Mouse (Mus musculus): Measurements from ENCODE around the gene Setd5. TPM values are rescaled to one million over a fixed set of nuclear protein-coding genes. Genes with fewer than 3 reads are reported as not detected.
A peak's percentile ranks its signal among the peaks of the same experiment; 100 is the strongest.

Gene Setd5
- 10 to 100 TPM; 27.0 to 31.5 TPM for total RNA-seq (2021)
- long read RNA-seq, experiment 1, partial matches to known transcripts = 1 of 5 reads
- long read RNA-seq, experiment 1, other reads (novel, unspliced or antisense) = 2 of 5 reads
- long read RNA-seq, experiment 2, partial matches to known transcripts = 0 of 2 reads
- long read RNA-seq, experiment 2, other reads (novel, unspliced or antisense) = 2 of 2 reads

DNA sequence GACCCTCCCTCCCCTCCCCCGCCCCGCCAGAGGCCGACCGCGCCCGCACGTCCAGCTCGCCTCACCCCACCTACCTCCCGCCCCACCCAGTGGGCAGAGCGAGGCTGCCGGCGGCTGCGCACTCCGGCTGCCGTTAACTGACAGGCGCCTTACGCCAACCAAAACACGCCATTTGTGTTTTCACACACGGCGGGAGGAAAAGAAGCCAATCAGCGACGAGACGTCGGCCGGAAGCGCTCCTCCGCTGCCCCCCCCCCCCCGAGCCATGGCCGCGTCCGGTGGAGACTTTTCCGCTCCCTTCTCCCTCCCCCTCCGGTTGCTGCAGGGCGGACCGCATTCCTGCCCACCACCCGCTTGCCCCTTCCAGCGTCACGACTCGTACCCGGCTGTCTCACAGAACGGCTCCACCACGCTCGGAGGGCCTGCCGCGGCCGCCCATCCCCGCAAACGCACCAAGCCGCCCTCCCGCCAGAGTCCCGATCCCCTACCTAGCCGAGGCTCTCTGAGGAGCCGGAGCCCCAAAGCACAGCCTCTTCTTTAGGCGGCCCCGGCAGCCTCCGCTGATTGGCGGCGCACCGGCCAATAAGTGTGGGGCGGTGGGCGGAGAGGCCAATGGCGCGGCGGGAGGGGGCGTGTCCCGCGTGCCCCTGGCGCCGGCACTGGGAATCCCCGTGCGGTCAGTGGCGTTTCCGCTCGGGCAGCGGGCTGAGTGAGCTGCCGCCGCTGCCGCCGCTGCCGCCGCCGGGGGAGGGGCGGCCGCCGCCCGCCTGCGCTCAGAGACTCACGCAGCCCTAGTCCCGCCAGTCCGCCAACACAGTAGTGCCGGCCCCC is at the start of gene Setd5:
Gene Setd5, plus strand, starts transcription at position 680 of the 831 bp plus-strand sequence.
- peak; percentile 97 to 99 for DNase-seq

DNA sequence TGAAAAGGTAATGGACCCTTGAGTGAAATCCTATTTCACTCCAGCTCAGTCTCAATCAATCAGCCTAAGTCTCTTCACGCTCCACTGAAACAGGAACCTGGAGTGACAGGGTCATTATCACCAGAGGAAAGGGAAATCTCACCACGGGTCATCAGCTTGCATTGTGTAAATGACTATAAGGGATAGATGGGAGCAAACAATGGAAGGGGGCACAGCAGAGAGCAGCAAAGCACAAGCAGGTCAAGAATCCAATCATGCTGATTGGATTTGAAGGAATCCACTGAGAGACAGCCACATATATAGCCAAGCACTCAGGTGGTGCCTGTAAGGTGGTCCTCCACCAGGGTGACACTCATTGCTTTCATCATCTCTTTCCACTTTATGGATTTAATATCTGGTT is 49.7 kb upstream of the Setd5 start:
- DNase-seq = no peak

DNA sequence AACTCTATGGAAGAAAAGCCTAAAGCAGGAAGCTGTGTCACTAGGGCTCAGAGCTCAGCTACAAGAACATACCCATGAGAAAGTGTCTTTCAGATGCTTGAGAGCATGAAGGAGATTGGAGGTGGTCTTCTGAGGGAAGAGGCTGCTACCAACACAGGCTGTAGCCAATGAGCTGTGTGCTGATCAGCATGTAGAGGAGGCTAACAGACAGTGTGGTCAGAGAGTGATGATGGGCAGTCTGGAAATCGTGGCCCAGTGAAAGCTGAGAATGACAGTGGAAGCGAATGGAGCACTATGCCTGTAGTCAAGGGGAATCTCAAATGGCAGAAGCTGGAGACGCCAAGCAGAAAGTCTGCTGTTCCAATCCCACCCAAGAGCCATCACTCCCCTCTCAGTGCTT is 48.2 kb upstream of the Setd5 start:
- no peak for DNase-seq

DNA sequence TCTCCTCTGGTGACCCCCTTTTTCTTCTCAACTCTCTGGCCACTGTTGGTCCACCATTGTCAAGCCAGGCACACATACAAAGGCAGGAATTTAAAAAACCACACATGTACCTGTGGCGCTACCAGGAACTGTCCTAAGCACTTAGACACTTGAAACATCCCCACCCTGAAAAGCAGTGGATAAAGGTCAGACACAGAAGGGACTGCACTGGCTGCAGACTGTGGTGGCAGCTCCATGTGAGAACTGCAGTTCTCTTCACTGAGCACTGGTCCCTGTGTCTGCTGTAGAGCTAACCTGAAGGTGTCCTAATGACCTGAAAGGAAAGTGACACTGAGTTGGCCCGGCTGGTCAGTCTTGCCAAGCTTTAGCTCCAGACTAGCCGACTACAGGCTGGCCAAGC is 46.6 kb upstream of the Setd5 start:
- DNase-seq = no peak

DNA sequence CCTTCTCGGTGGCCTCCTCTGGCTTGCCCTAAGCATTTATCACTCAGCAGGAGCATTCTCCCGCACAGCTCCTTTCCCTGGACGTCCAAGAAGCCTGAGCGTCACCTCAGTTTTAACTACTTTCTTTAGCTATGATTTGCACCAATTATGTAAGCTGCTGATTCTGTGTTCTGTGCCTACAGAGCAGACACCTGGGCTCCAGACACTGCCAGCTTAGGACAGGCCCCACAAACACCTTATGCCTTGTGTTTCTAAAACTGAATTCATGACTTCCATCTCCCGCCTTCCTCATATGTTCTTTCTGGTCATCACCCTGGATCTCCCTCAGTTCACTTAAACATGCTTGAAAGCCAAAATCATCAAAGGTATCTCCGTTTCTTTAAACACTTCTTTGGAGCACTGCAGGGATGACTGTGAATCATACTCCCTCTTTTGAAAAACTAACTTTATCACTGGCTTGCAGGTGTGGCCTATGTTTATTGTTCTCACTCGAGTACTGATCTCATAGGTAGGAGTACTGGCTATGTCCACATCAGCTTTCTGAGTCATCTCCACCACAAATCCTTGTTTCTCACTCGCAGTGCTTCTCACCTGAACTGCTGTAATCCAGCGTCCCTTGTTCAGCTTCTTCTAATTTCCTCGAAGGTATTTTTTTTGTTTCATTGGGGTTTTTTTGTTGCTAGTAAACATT is 46.0 kb upstream of the Setd5 start:
- no peak for DNase-seq

DNA sequence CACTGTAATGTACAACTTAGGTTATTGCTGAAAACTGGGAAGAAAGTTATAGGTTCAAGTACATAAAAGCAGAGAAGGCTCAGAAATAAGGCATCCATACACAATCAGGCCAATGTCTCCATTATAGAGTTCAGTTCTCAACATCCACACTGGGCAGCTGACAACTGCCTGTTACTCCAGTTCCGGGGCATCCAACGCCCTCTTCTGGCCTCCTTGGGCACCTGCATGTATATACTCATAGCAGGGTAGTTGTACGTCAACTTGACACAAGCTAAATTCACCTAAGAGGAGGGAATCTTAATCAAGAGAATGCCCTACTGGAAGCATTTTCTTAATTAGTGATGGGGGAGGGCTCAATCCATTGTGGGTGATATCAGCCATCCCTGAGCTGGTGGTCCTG is 45.0 kb upstream of the Setd5 start:
- no peak for DNase-seq

DNA sequence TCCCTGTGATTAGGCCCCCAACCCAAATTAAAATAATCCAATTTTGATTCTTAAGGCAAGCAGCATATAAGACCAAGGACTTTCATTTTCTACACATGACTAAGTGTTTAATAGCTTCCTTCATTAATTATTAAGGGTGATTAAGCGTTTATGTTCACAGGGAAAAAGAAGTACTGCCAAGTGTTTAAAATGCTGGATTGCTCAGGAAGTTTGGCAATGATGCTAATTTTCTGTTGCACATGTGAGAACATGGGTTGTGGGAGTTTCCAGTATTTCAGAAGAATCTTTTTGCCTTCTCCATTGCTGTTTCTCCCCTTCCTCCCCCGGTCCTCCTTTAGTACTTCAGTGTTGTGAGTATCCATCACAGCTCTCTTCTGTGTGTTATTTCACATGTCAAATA is 44.0 kb upstream of the Setd5 start:
- DNase-seq = no peak

DNA sequence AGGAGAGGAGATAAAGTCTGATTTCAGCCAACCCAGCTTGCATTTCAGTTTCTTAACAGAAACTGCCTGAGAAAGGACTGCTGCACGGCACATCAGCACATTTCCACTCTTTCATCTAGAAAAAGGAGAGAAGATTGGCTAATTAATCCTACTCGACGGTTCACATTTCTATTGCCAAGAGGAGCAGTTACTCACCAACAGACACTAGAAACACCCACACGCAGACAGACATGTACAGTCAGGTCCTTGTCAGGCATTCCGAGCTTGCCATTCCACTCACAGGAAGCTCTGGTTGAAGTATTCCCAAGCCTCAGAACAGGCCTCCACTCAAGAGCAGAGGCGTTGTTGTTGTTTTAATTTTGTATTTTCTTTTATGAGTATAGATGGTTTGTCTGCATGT is 42.7 kb upstream of the Setd5 start:
- DNase-seq = no peak

DNA sequence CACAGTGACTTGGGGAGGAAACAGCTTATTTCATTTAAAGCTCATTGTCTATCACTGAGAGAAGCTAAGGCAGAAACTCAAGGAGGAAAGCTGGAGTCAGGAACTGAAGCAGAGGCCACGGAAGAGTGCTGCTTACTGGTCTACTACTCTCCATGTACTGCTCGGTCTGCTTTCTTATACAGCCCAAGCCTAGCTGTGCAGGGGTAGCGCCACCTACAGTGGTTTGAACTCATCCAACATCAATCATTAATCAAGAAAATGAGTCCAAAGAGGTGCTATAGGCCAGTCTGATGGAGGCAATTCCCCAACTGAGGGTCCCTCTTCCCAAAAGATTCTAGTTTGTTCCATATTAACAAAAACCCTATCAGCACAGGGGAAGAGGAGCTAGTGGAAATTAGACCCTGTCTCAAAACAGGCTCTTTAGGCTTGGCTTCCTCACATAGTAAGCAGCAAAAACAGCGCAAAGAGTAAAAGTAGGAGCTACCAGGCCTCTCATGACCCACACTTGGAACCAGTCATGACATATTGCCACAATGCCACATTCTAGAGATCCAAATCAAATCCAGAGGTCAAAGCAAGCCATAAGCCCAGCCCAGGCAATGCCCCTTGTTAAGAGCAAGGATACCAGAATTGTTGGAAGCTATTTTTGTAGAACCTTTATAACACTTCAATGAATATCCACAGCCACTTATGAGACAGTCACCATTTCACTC is 40.5 kb upstream of the Setd5 start:
- no peak for DNase-seq

DNA sequence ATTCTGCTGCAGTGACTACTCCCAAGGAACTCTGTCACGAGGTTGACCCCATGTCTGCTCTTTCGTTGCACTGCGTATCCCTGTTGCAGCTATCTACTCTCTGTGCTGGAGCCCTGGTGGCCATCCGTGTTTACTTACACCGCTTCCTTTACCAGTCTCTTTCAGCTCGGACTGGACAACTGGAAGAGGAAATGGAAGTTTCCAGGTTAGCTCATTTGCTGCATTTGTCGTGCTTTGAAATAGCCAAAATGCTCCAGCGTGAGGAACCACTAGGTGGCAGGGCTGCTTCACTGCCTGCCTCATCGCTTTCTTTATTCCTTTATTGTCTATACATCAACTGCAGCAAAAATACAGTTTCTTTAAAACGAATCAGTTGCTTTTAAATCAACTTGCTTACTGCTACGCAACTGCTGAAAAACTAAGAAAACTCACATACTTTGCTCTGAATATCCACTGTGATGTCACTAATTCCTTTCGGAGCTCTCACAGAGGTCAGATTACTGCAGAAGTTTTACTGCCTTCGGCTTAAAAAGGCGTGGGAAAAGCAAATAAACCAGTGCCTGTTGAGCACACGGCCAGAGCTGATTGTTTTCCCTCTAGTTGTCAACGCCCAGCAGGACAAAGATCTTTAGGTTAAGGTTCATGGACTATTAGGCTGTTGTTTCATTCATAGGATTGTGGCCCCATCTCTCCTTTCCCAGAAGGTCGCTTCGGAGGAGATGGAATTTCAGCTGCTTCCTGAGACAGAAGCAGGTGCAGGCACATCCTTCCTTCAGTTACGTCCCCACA is 39.0 kb upstream of the Setd5 start:
- peak; percentile 71 to 84 for DNase-seq

DNA sequence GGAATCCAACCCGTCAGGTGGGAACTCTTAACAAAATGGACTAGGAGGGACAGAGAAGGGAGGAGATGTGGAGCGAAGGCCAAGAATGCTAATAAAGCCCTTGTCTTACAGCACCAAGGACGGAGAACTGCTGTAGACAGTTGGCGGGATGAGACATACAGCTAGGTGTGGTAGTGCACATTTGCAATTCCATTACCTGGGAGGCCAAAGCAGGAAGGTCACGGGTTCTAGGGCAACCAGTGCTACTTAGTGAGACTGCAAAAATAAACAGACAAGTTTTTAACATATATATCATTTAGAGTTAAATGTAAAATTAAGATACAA is 38.5 kb upstream of the Setd5 start:
- DNase-seq = no peak

DNA sequence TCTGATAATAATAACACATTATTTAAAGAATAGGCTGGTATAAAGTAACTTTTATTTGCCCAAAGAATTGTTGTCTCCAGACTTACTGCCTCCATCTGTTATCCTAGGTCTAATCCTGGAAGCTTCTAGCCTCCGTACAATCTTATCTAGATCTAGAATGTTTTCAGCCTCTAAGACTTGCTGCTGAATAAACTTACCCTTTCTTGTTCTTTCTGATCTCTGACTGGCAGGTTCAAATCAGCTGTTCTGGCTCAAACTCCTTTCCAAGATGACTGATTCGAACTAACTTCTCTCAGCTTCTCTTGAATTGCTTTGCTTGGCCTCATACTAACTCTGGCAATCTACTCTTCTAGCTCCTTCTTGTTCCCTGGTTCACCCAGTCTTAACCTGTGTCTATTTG is 36.8 kb upstream of the Setd5 start:
- DNase-seq = no peak

DNA sequence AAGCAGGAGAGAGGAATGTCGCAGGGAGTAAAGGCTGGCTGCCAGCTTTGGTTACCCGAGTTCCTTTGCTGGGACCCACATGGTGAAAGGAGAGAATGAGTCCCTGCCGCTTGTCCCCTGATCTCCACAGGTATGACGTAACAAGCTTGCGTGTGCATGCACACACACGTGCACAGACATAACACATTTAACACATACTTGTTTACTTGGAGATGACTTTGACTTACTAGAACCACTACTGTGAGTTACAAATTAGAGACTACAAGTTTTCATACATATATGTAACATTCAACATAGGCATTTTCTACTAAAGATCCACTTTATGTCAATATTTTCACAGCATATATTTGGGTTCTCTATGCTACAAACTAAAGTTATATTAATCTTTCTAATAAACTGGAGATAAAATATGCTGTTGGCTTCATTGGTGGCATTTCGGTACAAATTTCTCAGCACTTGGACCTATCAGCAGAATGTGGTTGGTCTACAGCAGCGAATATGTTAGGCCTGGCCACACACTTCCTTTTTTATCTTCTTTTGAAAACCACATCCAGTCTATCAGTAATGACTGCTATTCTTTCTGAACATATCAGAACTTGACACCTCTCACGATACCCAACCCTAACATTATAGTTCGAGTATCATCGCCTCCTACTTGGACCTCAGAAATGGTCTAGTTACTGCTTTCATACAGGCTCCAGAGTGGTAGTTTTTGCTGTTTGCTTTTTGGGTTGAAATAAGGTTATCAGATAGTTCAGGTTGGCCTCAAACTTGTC is 35.8 kb upstream of the Setd5 start:
- no peak for DNase-seq

DNA sequence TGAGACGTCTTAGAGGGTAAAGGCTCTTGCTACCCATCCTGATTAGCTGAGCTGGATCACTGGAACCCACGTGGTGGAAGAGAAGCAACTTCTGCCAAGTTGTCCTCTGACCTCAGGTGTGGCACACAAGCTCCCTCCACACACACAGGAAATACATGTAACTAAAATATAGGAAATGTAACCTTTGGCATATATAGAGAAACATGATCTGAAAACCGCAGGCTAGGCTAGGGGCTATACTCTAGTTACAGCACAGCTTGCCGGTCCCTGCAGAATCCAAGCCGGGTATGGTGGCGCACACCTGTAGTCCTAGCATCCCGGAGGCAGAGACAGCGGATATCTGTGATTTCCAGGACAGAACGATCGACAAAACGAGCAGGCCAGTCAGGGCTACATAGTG is 31.6 kb upstream of the Setd5 start:
- DNase-seq = no peak

DNA sequence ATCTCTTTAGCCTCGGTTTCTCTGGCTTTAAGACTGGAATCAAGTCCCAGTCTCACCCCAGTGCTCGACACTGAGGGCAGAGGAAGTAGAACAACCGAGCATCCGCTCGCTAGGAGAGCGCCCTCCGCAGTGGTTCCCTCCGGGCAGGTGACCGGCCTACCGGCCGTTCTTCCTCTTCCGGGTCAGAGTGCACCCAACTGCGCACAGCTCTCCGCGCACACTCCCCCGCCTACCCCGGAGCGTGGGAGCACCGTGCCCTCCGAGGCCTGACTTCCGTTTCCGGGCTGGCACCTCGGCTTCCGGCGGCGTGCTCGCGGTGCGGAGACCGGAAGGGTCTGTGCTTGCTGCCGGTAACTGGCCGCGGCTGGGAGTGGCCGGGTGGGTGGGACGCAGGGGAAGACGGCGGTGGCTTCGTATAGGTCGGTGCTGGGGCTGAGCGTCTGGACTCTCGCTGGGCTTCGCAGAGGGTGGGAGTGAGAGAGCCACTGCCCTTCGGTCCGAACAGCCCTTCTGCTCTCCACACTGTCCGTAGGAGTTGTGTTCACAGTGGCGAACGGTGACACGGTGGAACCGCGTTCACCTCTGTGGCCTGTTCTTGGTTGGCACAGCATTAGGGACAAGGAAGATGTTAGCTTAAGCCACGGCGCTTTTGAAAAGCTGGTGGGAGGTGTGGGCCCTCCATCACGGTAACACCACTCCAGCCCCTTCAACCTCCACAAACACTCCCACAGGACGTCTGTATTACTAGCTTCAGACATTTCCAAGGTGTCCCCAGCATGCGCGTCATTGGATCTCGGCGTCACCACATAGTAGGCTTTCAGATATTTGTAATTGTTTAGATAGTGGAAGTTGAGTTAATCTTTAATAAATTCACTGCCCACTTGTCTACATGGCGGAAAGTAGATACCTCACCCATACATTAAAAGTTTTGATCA is 30.9 kb upstream of the Setd5 start, which contains the start of gene Thumpd3:
Gene Thumpd3, plus strand, starts transcription at position 185 of the 935 bp plus-strand sequence.
- peak; percentile 97 for DNase-seq

DNA sequence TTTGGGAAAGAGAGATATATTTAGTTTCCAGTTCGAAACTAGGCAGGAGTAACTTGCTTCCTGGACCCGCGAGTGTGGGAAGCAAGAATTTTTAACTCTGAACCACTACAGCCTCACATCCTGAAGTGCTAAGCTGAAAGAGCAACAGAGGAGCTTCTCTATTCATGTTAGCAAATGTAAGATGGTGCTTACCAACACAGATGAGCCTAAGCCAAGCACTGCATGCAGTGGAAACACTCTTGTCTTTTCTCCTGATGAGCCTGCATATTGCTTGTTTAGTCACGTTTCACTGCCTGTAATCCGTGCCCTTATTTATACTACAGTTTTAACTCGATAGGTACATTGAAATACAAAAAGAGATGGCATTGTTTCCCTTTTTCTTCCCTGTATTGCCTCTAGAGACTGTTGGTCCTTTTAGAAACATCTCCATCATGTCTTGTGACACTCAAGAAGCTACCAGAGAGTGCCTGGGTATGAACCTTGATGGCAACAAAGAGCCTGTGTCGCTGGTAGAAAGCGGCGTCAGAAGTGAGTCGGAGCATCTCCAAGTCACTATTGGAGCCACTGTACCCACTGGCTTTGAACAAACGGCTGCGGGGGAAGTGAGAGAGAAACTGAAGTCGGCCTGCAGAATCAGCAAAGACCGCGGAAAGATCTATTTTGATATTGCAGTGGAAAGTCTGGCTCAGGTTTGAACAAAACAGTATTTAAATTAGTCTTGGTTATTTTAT is 30.0 kb upstream of the Setd5 start:
- peak in 1 of 2 experiments; percentile 11 for DNase-seq

DNA sequence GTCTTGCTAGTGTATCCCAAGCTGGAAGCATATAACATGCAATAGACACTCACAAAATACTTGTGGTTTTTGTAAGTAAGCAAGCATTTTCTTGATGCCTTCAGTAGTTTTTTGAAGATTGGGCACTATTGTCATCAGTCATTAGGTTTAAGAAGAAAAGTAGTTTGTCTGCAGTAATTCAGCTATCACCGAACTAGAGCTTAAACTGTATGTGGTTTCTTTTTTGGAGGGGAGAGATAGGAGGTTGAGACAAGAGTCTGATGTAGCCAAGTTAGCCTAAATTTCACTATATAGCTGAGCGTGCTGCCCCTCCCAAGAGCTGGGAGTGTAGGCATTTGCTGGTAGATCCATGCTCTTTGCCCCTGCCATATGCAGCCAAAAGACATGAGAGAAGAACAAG is 28.8 kb upstream of the Setd5 start:
- no peak for DNase-seq

DNA sequence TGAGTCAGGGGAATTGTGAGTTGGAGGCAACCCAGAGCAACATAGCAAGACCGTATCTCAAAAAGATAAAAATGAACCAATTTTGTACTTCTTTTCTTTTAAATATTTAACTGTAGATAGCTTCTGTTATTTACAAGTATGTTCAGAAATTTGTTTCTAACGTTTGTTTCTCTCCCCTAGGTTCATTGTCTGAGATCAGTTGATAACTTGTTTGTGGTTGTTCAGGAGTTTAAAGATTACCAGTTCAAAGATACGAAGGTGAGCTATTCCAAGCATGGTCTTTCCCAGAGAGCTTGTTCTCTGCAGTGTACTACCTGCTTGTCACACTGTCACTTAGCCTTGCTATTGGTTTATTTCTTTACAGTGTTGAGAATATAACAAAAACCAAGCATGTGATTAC is 28.0 kb upstream of the Setd5 start:
- no peak for DNase-seq

DNA sequence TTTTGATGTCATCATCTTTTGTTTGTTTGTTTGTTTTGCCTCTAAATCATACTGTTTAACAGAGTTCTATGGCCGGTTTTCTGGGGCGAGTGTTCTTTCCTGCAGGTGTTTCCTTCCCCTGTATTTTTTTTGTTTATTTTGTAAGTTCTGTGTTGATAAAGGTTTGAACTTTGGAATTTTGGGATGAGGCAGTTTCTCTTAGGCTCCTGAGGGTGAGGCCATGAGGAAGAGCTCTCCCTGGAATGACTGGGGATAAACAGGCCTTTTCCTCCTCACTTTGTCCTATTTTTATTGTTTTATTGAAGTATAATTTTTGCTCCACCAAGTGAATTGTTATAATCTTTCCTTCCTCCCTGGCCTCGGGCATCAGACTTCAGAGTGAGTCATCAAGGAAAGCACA is 24.2 kb upstream of the Setd5 start:
- DNase-seq = no peak
